Mouse (Mus musculus) stomach, embryonic 15.5 days (tissue): ENCODE results near the gene Opn3. TPM values are rescaled to one million over a fixed set of nuclear protein-coding genes. Genes with fewer than 3 reads are reported as not detected.

ENCODE experiments used
- ATAC-seq: fragments of 200-750 bp; cut with Nextera tagmentation; 2 replicates; pipeline ENCODE4 v1.8.0; 2017; ENCODE audit warnings: low read depth, moderate number of reproducible peaks, moderate TSS enrichment; ENCODE audit not compliant: insufficient read depth, low FRiP score
- H3K27ac ChIP-seq: fragments of 300-500 bp; sonication (generic); 2 replicates; pipeline ENCODE4 v1.5.1; 2015; ENCODE audit warnings: mild to moderate bottlenecking, inconsistent platforms
- H3K27me3 ChIP-seq: fragments of 300-500 bp; sonication (generic); replicated peaks from 2 replicates; pipeline ENCODE4 v1.6.1; 2015; ENCODE audit warnings: inconsistent platforms
- H3K36me3 ChIP-seq: fragments of 300-500 bp; sonication (generic); 2 replicates; pipeline ENCODE4 v1.6.1; 2015; ENCODE audit warnings: inconsistent platforms
- H3K4me1 ChIP-seq: fragments of 300-500 bp; sonication (generic); 2 replicates; pipeline ENCODE4 v1.6.1; 2015; ENCODE audit warnings: inconsistent platforms
- H3K4me2 ChIP-seq: fragments of 300-500 bp; sonication (generic); 2 replicates; pipeline ENCODE4 v1.6.1; 2015; ENCODE audit warnings: mild to moderate bottlenecking, inconsistent platforms
- H3K4me3 ChIP-seq: fragments of 300-500 bp; sonication (generic); replicated peaks from 2 replicates; pipeline ENCODE4 v1.5.1; 2015; ENCODE audit warnings: inconsistent platforms
- H3K9ac ChIP-seq: fragments of 300-500 bp; sonication (generic); 2 replicates; pipeline ENCODE4 v1.6.1; 2015; ENCODE audit warnings: inconsistent platforms
- H3K9me3 ChIP-seq: fragments of 300-500 bp; sonication (generic); 2 replicates; pipeline ENCODE4 v1.6.1; 2016; ENCODE audit warnings: inconsistent platforms
- WGBS: fragments of 180-500 bp; shearing (Covaris S2); methylation state at CpG from one replicate; pipeline ENCODE4 v1.1.7; 2015; 5-methylcytosine and 5-hydroxymethylcytosine counted together
- polyA plus RNA-seq: library from polyadenylated mRNA; unstranded; fragments of >200 nt; fragmentation: Nextera tagmentation; extraction: Ambion mirVana; gene quantifications from 2 replicates; pipeline ENCODE4 v1.2.1, GENCODE M21; 2015

The Opn3 gene
- polyA plus RNA-seq, 1 experiment from 2014 or later = 8.5 TPM

DNA sequence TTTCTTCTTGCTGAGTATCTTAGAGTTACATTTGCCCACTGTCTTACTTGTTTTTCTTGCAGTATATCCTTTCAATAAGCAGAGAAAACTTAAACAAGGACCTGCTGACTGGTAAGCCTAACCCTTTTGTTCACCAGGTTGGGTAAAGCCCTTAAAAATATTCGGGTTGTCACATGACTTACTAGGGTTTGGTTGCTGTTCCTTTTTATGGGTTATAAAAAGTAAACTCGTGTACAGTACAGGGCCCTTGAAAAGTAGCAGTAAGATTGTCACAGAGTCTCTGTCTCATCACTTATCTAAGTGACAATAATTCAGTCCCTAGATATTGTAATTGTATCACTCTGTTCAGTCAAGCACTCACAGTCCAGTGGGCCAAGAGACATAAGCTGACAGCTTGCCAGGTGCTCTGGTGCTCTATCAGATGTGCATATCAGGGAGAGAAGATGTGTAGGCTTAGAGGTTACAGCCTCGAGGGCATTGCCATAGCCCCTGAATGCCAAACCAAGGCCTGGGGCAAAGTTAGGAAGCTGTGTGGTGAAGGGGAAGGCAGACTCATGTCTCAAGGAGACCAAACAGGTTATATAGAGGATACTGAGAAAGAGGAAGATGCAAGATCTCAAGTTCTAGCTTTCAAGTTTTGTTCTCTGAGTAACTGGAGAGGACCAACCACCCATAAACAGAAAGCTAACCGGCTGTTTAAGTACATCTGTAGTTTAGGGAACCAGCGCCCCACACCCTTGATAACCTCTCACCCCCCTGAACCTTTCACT, 48.9 kb downstream of the Opn3 start:
- H3K9ac ChIP-seq = no peak overlapping the region
- no peaks in the 10 kb centered on the region for H3K36me3 ChIP-seq
- no peak overlapping the region for H3K4me3 ChIP-seq
- no peaks in the 10 kb centered on the region for H3K9me3 ChIP-seq
- no peak overlapping the region for H3K4me2 ChIP-seq
- no peak for ATAC-seq
- H3K4me1 ChIP-seq = no peaks in the 10 kb centered on the region
- no peak overlapping the region for H3K27ac ChIP-seq
- 59% methylated on average over 5 of the region's 5 CpGs for WGBS
- no peaks in the 10 kb centered on the region for H3K27me3 ChIP-seq

DNA sequence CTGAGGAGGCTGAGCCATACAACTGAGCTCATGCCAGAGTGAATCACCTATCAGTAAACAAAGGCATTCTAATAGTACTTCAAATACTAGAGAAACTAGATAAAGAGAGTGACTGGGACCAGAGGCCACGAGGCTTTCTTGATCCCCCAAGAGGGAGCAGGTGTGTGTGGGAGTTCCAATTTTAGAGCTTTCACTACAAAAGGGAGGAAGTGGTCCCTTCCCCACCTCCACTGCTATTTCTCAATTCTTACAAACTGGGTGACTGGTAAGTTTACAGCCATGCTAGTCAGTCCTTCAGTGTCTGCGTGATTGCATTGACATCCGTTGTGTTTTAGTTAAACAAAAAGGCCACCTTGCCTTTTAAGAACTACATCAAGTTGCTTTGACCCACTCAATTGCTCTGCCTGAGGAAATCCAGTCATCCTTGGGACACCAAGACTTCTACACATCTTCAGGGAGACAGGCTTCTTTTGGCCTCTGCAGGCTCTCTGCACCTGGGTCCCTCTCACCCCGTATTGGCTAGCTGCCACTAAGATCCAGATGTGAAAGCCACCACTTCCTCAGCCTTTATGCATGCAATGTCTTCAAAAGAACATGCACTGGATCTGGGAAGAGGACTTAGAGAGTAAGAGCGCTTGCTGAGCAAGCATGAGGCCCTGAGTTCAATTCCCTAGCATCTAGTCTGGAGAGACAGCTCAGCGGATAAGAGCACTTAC, 52.0 kb downstream of the Opn3 start:
- Histone ChIP-seq H3K9ac (no peak overlapping the region), H3K4me3 (no peak overlapping the region), H3K4me2 (no peak overlapping the region), H3K9me3 (no peaks in the 10 kb centered on the region), H3K27me3 (no peaks in the 10 kb centered on the region), H3K36me3 (no peaks in the 10 kb centered on the region), H3K4me1 (no peaks in the 10 kb centered on the region), H3K27ac (no peak overlapping the region)
- no peak for ATAC-seq
- 63% methylated on average over 6 of the region's 6 CpGs for WGBS

DNA sequence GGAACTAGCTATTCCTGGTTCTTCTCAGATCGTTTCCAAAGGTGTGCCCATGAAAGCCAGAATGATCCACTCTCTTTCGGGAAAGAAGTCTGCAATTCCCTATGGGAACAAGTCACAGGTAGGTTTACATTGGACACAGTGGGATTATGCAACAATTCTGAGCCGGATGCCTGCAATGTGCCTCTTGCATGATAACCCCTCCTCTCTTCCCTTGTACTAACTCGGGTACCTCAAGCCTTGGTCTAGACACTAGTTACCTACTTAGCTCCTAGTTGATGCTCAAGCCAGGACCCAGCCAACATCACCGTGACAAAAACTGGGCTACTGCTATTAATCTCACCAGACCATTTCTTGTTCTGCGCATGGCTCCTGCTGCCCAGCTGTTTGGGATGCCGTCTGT, 53.5 kb downstream of the Opn3 start:
- no peak overlapping the region for H3K9ac ChIP-seq
- no peaks in the 10 kb centered on the region for H3K9me3 ChIP-seq
- no peaks in the 10 kb centered on the region for H3K36me3 ChIP-seq
- no peak for ATAC-seq
- H3K4me1 ChIP-seq = no peaks in the 10 kb centered on the region
- no peak overlapping the region for H3K4me2 ChIP-seq
- no peak overlapping the region for H3K4me3 ChIP-seq
- no peak overlapping the region for H3K27ac ChIP-seq
- WGBS = 79% methylated on average over 7 of the region's 7 CpGs
- no peaks in the 10 kb centered on the region for H3K27me3 ChIP-seq

DNA sequence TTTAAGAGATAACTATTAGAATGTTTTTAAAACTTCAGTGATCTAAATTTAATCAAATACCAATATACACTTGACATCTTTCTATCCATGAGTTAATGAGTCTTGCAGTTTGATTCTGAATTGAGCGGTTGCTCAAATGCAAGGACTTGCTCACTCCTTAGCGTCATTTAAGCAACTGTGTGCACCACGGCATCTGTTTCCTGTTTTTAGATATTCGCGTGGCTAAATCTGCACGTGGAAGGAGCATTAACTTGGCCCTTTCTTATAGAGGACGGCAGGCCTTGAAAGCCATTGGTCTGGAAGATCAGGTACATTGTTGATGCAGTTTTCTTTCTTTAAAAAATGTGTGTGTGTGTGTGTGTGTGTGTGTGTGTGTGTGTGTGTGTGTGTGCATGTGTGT, 54.9 kb downstream of the Opn3 start:
- H3K4me2 ChIP-seq = no peak overlapping the region
- WGBS = 68% methylated on average over 7 of the region's 7 CpGs

DNA sequence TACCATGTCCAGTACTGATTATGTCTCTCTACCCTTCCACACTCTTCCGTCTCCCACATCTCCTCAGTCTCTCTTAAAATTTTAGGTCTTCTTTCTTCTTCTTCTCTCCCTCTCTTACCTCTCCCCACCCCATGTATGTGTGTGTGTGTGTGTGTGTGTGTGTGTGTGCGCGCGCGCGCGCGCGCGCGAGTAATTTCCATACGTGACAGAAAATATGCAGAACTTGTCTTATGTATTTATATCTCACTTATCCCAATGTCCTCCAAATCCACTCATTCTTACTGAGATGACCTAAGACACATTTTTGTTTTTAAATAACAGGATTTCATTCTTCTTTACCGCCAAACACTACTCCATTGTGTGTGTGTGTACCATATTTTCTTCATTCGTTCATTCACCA, 60.1 kb downstream of the Opn3 start:
- no peak overlapping the region for H3K4me3 ChIP-seq
- ATAC-seq = no peak
- no peak overlapping the region for H3K9ac ChIP-seq
- no peaks in the 10 kb centered on the region for H3K27me3 ChIP-seq
- no peak overlapping the region for H3K4me2 ChIP-seq
- H3K36me3 ChIP-seq = no peaks in the 10 kb centered on the region
- H3K9me3 ChIP-seq = no peaks in the 10 kb centered on the region
- no peak overlapping the region for H3K27ac ChIP-seq
- no peaks in the 10 kb centered on the region for H3K4me1 ChIP-seq
- WGBS = 97% methylated on average over 14 of the region's 14 CpGs

More for the DNA sequence above, 54.9 kb downstream of the Opn3 start:
- Histone ChIP-seq H3K4me3 (no peak overlapping the region), H3K36me3 (no peaks in the 10 kb centered on the region), H3K27me3 (no peaks in the 10 kb centered on the region), H3K27ac (no peak overlapping the region), H3K9ac (no peak overlapping the region), H3K9me3 (no peaks in the 10 kb centered on the region), H3K4me1 (no peaks in the 10 kb centered on the region)
- ATAC-seq = no peak

DNA sequence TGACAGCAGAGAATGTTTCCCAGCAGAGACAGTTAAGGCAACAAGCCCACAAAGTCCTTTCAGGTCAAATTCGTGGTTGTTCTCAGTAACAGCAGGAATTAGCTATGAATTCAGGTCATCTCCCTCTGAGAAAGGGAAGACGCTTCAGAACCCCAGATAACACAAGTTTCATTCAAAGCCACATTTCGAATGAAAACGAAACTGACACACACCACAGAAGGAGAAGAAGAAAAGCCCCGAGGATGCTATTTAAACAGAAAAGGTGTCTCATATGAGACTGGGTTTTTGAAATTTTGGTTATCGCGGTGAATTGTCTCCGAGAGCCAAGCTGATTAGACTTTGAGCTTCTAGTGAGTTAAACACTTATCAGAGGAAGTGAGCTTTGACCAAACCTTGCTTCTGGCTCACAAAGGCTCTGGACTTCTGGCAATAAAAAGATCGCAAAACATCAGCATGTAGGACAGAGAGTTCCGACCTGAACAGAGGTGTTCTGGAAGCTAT, 60.8 kb downstream of the Opn3 start:
- Histone ChIP-seq H3K27me3 (no peaks in the 10 kb centered on the region), H3K36me3 (no peaks in the 10 kb centered on the region), H3K4me3 (no peak overlapping the region), H3K27ac (no peak overlapping the region), H3K4me2 (no peak overlapping the region), H3K9me3 (no peaks in the 10 kb centered on the region), H3K4me1 (no peaks in the 10 kb centered on the region), H3K9ac (no peak overlapping the region)
- WGBS = 71% methylated on average over 10 of the region's 10 CpGs
- ATAC-seq = no peak

DNA sequence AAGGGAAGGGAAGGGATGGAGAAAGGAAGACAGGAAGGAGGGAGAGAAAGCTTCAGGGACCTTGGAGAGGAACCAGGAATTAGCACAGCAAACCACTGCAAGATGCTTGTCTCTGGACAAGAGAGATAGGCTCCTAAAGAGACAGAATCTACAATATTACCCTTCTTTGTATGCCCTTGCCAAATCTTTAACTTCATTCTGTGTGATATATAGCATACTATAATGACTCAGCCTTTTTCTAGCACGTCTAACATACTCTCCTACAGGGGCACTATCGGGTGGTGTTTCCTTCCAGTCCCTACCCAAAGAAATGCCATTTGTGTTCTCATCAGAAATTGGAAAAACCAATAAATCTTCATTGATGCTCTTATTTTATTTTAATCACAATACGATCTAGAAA, 61.5 kb downstream of the Opn3 start:
- Histone ChIP-seq H3K36me3 (no peaks in the 10 kb centered on the region), H3K4me1 (no peaks in the 10 kb centered on the region), H3K27me3 (no peaks in the 10 kb centered on the region), H3K9me3 (no peaks in the 10 kb centered on the region), H3K9ac (no peak overlapping the region), H3K4me3 (no peak overlapping the region), H3K27ac (no peak overlapping the region), H3K4me2 (no peak overlapping the region)
- ATAC-seq = no peak
- WGBS = 80% methylated on average over 3 of the region's 3 CpGs

DNA sequence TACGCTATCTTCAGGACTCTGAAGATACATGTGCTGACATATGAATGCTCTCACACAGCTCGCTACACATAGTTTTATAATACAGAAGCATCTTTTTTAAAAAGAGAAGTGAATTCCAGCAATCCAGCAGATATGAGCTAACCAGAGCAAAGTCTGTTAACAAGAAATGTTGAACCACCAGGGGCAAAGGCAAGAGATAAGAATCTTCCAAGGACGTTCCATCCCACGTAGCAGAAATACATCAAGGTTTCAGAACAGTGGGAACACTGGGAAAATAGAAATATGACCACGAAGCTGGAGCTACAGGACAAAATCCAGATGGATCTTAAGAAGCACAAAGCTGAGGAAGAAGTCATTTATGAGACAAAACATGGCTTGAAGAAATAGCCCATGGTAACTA, 62.2 kb downstream of the Opn3 start:
- H3K4me2 ChIP-seq = no peak overlapping the region
- H3K27me3 ChIP-seq = no peaks in the 10 kb centered on the region
- no peak for ATAC-seq
- WGBS = 79% methylated on average over 5 of the region's 5 CpGs
- no peak overlapping the region for H3K9ac ChIP-seq
- H3K27ac ChIP-seq = no peak overlapping the region
- H3K9me3 ChIP-seq = no peaks in the 10 kb centered on the region
- H3K4me3 ChIP-seq = no peak overlapping the region
- H3K4me1 ChIP-seq = no peaks in the 10 kb centered on the region
- H3K36me3 ChIP-seq = no peaks in the 10 kb centered on the region

DNA sequence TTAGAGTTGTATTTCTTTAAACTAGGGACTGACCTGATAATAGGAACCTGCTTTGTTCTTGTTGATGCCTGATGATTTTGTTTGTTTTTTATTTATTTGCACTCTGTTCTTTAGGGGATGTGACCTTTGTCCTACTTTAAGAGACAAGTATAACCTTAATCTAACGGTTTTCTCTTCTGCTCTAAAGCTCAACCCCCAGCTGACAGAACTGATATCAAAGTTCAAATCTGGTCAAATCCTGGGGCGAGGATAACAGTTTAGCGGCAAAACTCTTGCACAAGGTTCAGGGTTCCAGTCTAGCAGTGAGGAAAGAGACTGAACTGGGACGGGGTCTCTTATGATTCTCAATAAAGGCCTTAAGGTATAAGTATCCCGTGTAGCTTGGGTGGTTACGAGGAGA, 63.3 kb downstream of the Opn3 start:
- no peak overlapping the region for H3K4me3 ChIP-seq
- H3K27ac ChIP-seq = no peak overlapping the region
- no peak overlapping the region for H3K9ac ChIP-seq
- H3K4me1 ChIP-seq = peaks cover 5% of the 10 kb centered on the region
- ATAC-seq = no peak
- no peak overlapping the region for H3K4me2 ChIP-seq
- WGBS = 77% methylated on average over 6 of the region's 6 CpGs
- no peaks in the 10 kb centered on the region for H3K9me3 ChIP-seq
- H3K36me3 ChIP-seq = no peaks in the 10 kb centered on the region
- no peaks in the 10 kb centered on the region for H3K27me3 ChIP-seq

DNA sequence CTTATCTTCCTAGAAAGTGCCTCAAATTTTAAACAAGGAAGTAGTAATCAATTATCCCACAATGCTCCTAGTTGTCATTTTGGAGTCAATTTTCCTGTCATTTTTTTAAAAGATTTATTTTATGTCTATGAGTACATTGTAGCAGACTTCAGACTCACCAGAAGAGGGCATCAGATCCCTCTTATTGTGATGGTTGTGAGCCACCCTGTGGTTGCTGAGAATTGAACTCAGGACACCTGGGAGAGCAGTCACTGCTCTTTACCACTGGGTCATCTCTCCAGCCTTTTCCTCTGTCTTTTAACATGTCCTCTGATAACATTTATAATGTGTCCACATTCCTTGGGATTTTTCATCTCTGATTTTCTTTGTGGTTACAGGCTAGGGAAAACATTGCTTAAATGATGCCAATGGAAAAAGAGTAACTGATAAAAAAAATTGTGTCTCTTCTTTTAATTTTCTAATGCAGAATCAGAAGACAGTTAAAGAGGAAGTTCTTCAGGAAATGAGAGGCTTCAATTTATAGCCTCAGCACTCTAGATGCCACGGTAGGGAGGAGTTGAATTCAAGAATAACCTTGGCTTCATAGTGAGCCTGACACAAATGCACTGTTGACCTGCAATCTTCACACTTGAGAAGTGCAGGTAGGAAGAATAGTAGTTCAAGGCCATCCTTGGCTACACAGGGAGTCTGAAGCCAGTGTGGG, 66.4 kb downstream of the Opn3 start:
- Histone ChIP-seq H3K4me2 (peak overlapping the region; percentile 73), H3K27ac (peak overlapping the region; percentile 81), H3K4me1 (peaks cover 10% of the 10 kb centered on the region), H3K9me3 (no peaks in the 10 kb centered on the region), H3K27me3 (no peaks in the 10 kb centered on the region), H3K36me3 (no peaks in the 10 kb centered on the region), H3K4me3 (peak overlapping the region; percentile 77), H3K9ac (no peak overlapping the region)
- WGBS = 63% methylated on average over 1 of the region's 1 CpGs
- no peak for ATAC-seq

DNA sequence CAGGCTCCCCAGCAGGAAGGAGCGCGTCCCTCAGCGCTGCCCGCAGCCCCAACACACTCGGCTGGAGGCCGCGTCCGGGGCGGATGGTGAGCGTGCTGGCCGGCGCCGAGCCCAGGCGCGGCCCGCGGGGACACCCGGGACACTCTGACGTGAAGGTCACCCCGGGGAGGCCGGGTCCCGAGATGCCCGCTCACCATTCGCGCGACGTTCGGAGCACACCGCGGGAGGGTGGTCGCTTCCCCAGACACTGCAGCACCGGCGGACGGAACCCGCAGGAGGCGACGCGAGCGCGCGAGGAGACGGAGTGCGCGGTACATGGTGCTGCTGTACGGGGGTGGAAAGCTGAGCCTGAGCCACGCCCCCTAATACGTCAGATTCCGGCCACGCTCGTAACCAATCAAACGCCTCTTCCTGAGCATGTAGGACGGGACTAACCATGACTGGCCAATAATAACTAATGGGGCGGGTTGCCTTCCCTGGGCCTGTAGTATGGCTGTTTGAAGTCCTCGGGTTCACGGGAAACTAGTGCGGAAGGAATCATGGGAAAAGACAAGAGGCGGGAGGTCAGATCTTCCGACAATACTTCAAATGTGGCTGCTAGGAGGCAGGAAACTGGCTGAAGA, 67.2 kb downstream of the Opn3 start, which contains the start of gene Fh1:
Fh1 (minus strand) TSS at position 379 of the 623 bp plus-strand sequence.
- H3K36me3 ChIP-seq = no peaks in the 10 kb centered on the region
- peak within 1 kb of the TSS; percentile 73 for H3K4me2 ChIP-seq
- peak within 1 kb of the TSS; percentile 81 for H3K27ac ChIP-seq
- H3K4me1 ChIP-seq = peaks cover 10% of the 10 kb centered on the region
- peak within 1 kb of the TSS; percentile 77 for H3K4me3 ChIP-seq
- H3K9ac ChIP-seq = peak within 1 kb of the TSS; percentile 65
- peak; percentile 100 for ATAC-seq
- H3K27me3 ChIP-seq = no peaks in the 10 kb centered on the region
- WGBS = under 1% methylated on average over 58 of the region's 58 CpGs
- H3K9me3 ChIP-seq = no peaks in the 10 kb centered on the region
